Mouse (Mus musculus) adrenal gland, adult 2 months (tissue): ENCODE measurements around the gene Higd1a. TPM values are rescaled to one million over a fixed set of nuclear protein-coding genes. Genes with fewer than 3 reads are reported as not detected.

Experiments used
- DNase-seq: peaks from one replicate; pipeline ENCODE4 v3.0.0; 2021
- polyA plus RNA-seq: library from polyadenylated mRNA; depleted of rRNA; stranded (reverse); fragments of >200 nt; gene quantifications from 2 replicates; pipeline ENCODE4 v1.2.3, GENCODE M21; 2012
- total RNA-seq, 2 experiments: library from RNA; stranded (reverse); gene quantifications; 2 replicates each; pipeline ENCODE4 v1.2.3; 2021

Gene Higd1a
- total and polyA plus RNA-seq, 3 experiments = 15.4 to 103 (median 44.6) TPM

- peak; percentile 75 for DNase-seq
These were observed 22.7 kb upstream of the Higd1a start for GRCm38 (mm10) chr9:121880840-121881239.

- peak; percentile 64 for DNase-seq
These were observed 19.0 kb upstream of the Higd1a start for GRCm38 (mm10) chr9:121877052-121877740.

DNA sequence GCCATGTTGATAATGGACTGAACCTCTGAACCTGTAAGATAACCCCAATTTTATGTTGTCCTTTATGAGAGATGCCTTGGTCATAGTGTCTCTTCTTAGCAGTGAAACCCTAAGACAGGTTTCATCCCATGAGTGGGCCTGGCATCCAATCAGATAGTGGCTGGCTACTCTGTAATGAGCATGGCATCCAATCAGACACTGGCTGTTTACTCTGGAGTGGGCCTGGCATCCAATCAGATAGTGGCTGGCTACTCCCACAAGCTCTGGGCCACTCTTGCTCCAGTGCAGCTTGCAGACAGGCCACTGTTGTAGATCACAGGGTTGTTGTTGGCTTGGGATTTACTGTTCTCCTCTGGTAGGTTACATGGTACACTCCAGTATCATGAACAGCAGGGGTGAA, 15.4 kb upstream of the Higd1a start:
- DNase-seq = no peak

GRCm38 (mm10) chr9:121872062-121872683, 14.0 kb upstream of the Higd1a start:
- no peak for DNase-seq

DNA sequence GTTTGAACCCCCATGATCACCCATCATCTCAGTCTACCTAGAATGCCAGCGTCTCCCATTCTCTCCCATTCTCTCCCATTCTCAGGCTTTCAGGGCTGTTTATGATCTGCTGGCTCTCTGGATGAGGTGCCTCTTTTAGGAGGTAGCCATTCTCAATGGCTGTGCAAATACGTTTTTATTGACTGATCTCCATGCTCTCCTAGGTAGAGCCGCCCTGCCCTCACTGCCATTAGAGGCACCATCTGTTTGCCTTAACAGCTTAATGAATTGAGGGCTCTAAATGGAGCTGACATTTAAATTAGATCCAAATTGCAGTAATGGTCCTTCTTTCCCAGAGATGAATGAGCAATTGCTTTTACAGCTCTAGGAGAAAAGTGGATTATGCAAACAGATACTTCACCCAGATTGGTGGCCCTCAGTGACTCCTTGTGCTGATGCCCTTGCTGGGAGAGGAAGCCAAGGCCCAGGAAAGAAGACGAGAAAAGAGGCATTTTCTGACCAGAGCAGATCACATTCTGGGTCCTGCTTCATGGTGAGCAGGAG, 11.9 kb upstream of the Higd1a start:
- DNase-seq = no peak

- DNase-seq = no peak
These were observed 11.3 kb upstream of the Higd1a start for GRCm38 (mm10) chr9:121869432-121869831.

DNA sequence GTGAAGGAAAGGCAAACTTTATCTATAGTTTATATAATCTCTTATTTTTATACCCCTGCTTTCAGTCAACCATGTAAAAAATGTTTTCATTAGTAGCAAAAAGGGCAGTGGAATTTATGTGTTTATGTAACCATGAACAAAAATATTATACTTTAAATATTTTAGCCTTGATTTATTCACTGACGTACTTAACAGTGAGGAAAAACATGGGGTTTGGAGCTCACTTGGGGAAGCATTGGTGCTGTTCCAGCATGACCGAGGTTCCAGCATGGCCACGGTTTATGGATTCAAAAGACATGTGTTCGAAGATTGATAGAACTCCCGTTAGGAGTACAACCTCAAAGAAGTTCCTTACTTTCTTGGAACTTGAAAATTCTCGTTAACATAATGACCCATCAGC, 10.1 kb upstream of the Higd1a start:
- DNase-seq = no peak

- DNase-seq = no peak
These were observed 9.5 kb upstream of the Higd1a start for GRCm38 (mm10) chr9:121867632-121868031.

DNA sequence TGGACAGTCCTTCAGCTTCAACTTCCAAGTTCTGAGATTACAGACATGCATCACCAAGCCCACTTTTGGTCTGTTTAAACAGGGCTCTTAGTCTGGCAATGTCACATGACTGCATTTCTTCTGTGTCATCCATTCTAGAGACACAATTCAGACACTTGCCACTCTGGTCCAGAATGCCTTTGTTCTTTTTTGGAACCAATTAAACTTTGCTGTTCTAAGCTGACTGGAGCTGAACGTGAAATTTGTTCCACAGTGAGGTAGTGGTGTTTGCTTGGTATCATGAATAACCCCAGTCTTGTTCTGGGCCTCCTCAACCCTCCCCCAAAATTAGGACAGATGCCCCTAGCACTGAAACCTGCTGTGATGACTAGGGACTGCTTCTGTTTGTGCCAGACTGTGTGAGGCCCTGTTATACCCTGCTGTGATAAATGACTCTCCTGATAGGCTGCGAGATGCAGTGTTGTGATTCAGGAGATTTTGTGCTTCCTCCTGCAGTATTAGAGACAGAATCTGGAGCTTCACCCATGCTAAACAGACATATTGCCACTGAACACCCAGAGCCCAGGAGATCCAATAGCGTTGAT, 7.4 kb upstream of the Higd1a start:
- DNase-seq = no peak

GRCm38 (mm10) chr9:121864837-121865236, 6.7 kb upstream of the Higd1a start:
- peak; percentile 36 for DNase-seq

GRCm38 (mm10) chr9:121860921-121861320, 2.8 kb upstream of the Higd1a start:
- no peak for DNase-seq

DNA sequence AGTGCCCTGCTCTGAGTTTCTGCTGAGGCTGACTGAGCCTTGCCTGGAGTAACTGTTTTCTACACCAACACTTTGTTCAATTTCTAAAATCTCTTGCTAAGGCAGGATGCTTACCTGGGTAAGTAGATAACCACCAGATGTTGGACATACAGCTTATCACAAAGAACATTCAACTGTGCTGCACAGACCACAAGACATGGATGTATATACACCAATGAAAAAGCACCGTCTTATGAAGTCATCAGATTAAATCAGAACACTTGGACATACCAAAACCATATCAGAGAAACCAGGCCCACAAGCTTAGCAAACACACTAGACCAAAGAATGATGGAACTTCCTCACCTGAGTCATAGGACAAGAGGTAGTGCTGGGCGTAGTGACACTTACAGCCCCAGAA, 1.2 kb upstream of the Higd1a start:
- no peak for DNase-seq

DNA sequence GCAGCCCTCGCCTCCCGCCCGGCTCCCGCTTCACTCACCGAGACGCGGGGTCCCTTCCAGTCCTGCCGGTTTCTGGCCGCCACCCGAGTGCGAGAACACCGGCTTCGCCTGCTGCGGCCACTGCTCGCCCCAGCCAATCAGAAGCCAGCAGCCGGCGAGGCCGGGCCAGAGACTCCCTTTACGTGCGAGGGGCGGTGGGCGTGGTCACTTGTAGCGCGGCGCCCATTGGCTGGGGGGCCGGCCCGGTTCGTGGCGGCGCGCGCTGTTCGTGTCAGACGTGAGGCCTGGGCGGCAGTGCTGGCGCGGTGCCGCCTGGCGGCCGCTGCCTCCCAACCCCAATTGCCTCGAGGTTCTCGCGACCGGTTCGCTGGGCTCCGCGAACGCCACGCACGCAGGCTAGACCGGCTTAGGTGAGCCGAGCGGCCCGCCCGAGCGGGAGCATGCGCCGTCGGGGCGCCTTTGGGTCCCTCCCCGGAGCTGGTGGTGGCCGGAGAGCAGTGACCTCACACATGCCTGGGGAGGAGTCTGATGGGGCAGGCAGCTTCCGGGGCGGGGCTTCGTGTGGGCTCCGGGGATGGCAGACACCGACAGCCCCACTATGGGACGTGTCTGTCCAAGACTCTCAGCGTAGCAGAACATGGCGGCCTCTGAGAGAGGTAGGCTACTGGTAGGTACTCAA, 549 bp downstream of the Higd1a start:
- peak; percentile 99 for DNase-seq

DNA sequence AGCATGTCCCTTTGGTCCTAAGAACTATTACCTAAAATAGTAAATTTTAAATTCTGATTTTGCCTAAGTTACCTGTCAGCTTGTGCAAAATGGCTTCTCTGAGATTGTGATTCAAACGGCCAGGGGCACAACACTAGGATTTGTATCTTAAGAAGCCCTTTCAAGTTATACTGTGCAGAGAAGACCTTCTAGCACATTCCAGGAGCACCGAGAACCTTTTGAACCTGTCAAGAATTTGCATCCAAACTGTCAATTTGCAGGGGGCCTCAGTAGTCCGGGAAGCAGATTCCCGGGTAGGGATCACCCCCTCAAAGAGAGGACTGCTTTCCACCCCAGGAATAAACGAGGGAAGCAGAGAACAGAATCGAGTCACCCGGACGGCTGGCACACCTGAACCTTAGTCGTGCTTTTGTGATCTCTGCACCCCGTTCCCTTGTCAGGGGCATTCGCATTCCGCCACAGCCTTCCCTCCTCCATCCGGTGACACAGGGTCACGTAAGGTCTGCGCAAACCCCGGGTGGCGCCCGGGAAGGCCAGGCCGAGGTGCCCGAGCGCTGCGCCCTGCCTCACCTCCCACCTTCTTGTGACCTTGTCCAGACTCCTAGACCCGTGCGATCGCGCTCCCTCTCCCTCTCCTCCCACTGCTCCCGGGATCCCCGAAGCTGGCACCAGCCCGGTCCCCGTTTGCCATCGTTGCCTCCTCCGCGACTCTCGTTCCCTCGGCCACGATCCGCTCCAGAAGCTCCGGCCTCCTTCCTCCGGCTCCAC, 1.3 kb downstream of the Higd1a start:
- DNase-seq = no peak

- no peak for DNase-seq
These were observed 3.9 kb downstream of the Higd1a start for GRCm38 (mm10) chr9:121854246-121854645.

DNA sequence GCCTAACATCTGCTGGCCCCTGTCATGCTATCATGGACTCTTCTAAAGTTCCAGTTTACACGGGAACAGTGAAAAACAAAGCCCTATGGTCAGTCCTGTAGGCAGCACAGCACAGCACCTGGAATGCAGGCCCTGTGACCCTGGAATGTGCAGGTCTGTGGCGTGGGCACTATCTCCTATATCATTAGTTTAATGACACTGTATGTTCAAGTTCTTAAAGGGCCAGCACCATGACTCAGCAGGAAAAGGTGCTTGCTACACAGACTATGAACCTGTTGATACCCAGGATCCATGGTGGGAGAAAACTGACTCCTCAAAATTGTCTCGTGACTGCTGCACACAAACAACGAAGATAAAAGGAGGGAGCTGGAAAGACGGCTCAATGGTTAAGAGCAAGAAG, 10.3 kb downstream of the Higd1a start:
- DNase-seq = no peak

- DNase-seq = no peak
These were observed 11.0 kb downstream of the Higd1a start for GRCm38 (mm10) chr9:121847138-121847537.

DNA sequence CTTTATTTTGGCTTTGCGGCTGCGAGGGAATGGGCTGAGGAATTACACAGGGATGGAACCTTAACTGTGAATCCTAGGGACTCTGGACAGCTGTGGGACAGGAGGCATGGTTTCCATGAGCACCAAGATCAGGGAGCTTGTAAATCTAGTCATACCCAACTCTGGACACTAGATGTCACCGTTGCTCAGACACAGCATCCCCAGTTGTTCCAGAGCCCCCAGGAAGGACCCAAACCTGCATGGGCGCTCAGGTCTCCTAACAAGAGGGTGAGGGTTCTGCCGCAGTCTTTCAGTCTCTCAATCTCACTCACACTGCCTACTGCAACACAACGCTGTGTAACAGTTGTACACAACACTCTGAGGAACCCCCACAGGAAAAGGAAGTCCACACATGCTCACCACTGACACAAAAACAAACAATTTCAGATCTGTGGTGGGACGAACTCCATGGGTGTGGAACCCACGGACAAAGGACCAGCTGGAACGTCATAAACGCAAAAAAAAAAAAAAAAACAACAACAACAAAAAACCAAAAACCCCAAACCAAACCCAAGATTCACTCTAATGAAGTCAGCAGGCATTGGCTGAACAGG, 11.5 kb downstream of the Higd1a start:
- no peak for DNase-seq

DNA sequence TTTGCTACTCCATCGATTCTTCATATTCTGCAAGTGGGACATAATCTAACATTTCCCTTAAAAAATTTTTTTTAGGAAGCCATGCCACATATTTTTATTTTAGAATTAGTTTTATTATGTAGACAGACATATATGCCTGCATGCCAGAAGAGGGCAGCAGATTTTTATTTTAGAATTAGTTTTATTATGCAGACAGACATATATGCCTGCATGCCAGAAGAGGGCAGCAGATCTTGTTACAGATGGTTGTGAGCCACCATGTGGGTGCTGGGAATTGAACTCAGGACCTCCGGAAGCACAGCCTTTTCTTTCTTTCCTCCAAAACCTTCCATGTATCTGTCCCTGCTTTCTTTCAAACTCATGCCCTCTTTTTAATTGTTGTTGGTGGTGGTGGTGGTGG, 15.2 kb downstream of the Higd1a start:
- DNase-seq = no peak

DNA sequence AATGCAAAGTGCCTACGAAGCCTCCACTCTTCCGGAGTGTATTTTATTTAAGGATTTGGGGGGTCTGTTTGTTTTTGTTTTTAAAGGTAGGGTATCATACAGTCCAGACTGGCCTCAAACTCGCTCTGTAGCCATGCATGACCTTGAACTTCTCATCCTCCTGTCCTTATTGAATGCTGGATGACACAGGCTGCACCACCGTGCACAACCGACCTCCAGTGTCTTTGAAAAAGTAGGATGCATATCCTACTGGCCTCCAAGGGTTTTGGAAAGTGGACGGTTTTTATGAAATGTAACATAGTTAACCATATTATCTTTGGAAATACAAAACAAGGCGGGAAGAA, 18.6 kb downstream of the Higd1a start:
- no peak for DNase-seq

GRCm38 (mm10) chr9:121838829-121839621, 19.1 kb downstream of the Higd1a start, which contains the start of gene Ccdc13:
TSS of gene Ccdc13 (minus strand) at chr9:121839461.
- peak; percentile 87 for DNase-seq
